Mouse (Mus musculus): ENCODE data around the gene Gpr153. TPM values are rescaled to one million over a fixed set of nuclear protein-coding genes. Genes with fewer than 3 reads are reported as not detected.

Gene Gpr153
- polyA plus RNA-seq, 1 experiment from 2014 or later = 8.5 TPM

Other genes starting within 250 kb of the Gpr153 start
- 17.5 and 20.6 TPM in 2 replicates for gene Zbtb48, start 246.6 kb upstream of the Gpr153 start, polyA plus RNA-seq (2015; fragmentation: Nextera tagmentation; extraction: Ambion mirVana)
- gene Tas1r1, start 235.7 kb upstream of the Gpr153 start, polyA plus RNA-seq (2015; fragmentation: Nextera tagmentation; extraction: Ambion mirVana) = 0.59 and 0.74 TPM in 2 replicates
- gene Nol9, start 234.9 kb upstream of the Gpr153 start, polyA plus RNA-seq (2015; fragmentation: Nextera tagmentation; extraction: Ambion mirVana) = 21.4 and 22.7 TPM in 2 replicates
- gene Plekhg5, start 201.7 kb upstream of the Gpr153 start, polyA plus RNA-seq (2015; fragmentation: Nextera tagmentation; extraction: Ambion mirVana) = 23.3 and 24.1 TPM in 2 replicates
- 1.6 and 2.4 TPM in 2 replicates for gene Tnfrsf25, start 158.3 kb upstream of the Gpr153 start, polyA plus RNA-seq (2015; fragmentation: Nextera tagmentation; extraction: Ambion mirVana)
- 6.6 and 10.1 TPM in 2 replicates for gene Espn, start 121.9 kb upstream of the Gpr153 start, polyA plus RNA-seq (2015; fragmentation: Nextera tagmentation; extraction: Ambion mirVana)
- 0.54 and 0.87 TPM in 2 replicates for gene Hes2, start 115.4 kb upstream of the Gpr153 start, polyA plus RNA-seq (2015; fragmentation: Nextera tagmentation; extraction: Ambion mirVana)
- gene Acot7, start 96.1 kb upstream of the Gpr153 start, polyA plus RNA-seq (2015; fragmentation: Nextera tagmentation; extraction: Ambion mirVana) = 66.5 and 69.0 TPM in 2 replicates
- not detected in 2 replicates for gene Hes3, start 17.4 kb downstream of the Gpr153 start, polyA plus RNA-seq (2015; fragmentation: Nextera tagmentation; extraction: Ambion mirVana)
- 21.7 and 24.0 TPM in 2 replicates for gene Icmt, start 23.0 kb downstream of the Gpr153 start, polyA plus RNA-seq (2015; fragmentation: Nextera tagmentation; extraction: Ambion mirVana)
- 2.5 and 2.7 TPM in 2 replicates for gene Rnf207, start 44.8 kb downstream of the Gpr153 start, polyA plus RNA-seq (2015; fragmentation: Nextera tagmentation; extraction: Ambion mirVana)
- 361 and 378 TPM in 2 replicates for gene Rpl22, start 51.5 kb downstream of the Gpr153 start, polyA plus RNA-seq (2015; fragmentation: Nextera tagmentation; extraction: Ambion mirVana)
- 0.28 and 0.38 TPM in 2 replicates for gene Chd5, start 64.4 kb downstream of the Gpr153 start, polyA plus RNA-seq (2015; fragmentation: Nextera tagmentation; extraction: Ambion mirVana)
- 3.8 and 4.0 TPM in 2 replicates for gene Nphp4, start 202.5 kb downstream of the Gpr153 start, polyA plus RNA-seq (2015; fragmentation: Nextera tagmentation; extraction: Ambion mirVana)
- 6.5 and 8.4 TPM in 2 replicates for gene Kcnab2, start 203.6 kb downstream of the Gpr153 start, polyA plus RNA-seq (2015; fragmentation: Nextera tagmentation; extraction: Ambion mirVana)

Measured in lung, embryonic 16.5 days (tissue).